Mouse (Mus musculus): ENCODE measurements at regions not wholly inside any gene's neighbourhood (a gene's known extent, or its start where the extent isn't known, plus 50 kb on each side); places are given as distances from the start of the nearest gene placed in this dataset.

- no peak for DNase-seq
Observed at GRCm38 (mm10) chr8:53956148-53956547, 121.3 kb upstream of the Vegfc start.

- no peak for DNase-seq
Observed at GRCm38 (mm10) chr8:53958548-53958947, 118.9 kb upstream of the Vegfc start.

GRCm38 (mm10) chr8:53962993-53963392, 114.4 kb upstream of the Vegfc start:
- no peak for DNase-seq

GRCm38 (mm10) chr8:53984296-53984695, 93.1 kb upstream of the Vegfc start:
- DNase-seq: no peak

- DNase-seq: no peak
Observed at GRCm38 (mm10) chr8:53985685-53986084, 91.7 kb upstream of the Vegfc start.

GRCm38 (mm10) chr8:53994208-53994607, 83.2 kb upstream of the Vegfc start:
- DNase-seq: no peak

- DNase-seq: no peak
Observed at GRCm38 (mm10) chr8:53997461-53997860, 79.9 kb upstream of the Vegfc start.

- DNase-seq: no peak
Observed at GRCm38 (mm10) chr8:54002948-54003347, 74.5 kb upstream of the Vegfc start.

- DNase-seq: no peak
Observed at GRCm38 (mm10) chr8:54014096-54014495, 63.3 kb upstream of the Vegfc start.

- no peak for DNase-seq
Observed at GRCm38 (mm10) chr8:54018535-54019165, 58.8 kb upstream of the Vegfc start.

Measured in adrenal gland, postnatal 14 days (tissue).